Mouse (Mus musculus): ENCODE results near the gene Gramd4.

DNA sequence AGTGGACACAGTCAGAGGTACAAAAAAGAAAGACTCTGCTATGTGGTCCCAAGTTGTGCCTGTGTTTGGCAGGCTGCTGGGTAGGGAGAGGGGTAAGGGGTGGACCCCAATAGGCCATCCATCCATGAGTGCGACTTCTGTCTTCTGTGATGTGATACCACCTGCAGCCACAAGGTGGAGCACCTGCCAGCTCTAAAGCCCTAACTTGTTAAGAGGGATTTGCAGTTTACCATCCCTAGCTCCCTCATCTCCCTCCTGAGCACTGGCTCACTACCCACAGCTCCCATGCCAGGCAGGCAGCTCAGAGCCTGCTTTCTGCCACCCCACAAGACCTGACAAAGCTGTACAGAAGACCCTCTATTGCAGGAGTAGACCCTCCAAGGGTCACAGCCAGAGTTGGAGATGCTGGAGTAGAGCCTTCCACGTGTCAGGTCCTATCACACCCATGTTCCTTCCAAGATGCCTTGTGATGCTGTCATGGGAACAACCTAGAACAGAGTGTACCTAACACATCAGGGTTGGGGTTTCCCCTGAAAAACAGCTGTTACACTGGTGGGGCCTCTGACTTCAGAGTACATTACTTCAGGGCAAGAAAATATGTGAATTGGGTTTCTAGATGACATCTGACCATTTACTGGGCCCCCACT, 3.5 kb upstream of the Gramd4 start:
- no peak for TF ChIP-seq POLR2A (IDR thresholded peaks at IDR 0.05; ENCODE audit: borderline replicate concordance, insufficient read depth, low read length)
- TF ChIP-seq CTCF (IDR thresholded peaks at IDR 0.05; ENCODE audit: borderline replicate concordance, insufficient read depth, low read depth, low read length), result peak; percentile 99

All from cerebellum, adult 2 months (tissue).